Mouse (Mus musculus): ENCODE measurements at regions not wholly inside any gene's neighbourhood (a gene's known extent, or its start where the extent isn't known, plus 50 kb on each side); places are given as distances from the start of the nearest gene placed in this dataset.

DNA sequence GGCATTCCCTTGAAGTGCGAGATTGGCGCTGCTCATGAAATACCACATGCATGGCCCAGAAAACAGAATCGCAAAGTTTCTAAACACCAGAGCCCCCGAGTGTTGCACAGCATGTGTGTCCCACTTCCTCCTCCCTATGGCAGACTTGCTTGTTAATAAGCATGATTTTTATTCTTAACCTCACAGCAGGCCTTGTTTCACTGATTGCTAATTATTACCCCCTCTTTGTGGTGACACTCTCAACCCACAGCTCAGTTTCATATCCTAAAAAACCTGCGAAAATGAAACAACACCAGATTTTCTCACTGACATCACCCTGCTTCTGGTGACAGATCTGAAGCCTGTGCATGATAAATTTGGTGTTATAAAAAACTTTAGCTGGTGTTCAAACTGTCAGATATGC lies 1319.3 kb upstream of the Gm7489 start:
- DNase-seq (ENCODE audit: low spot score in 2 of 2): peak; percentile 6 to 37

DNA sequence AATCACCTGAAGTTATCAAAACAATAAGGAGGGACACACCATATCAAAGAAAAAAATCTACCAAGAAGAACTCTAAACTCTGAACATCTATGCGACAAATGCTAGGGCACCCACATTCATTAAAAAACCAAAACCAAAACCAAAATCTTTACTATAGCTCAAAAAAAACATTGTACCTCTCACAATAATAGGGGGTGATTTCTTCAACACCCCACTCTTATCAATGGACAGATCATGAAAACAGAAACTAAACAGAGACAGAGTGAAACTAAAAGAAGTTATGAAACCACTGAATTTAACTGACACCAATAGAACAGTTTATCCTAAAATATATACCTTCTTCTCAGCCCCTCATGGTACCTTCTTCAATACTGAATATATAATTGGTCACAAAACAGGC lies 1314.5 kb upstream of the Gm7489 start:
- no peak for DNase-seq (ENCODE audit: low spot score in 2 of 2)

DNA sequence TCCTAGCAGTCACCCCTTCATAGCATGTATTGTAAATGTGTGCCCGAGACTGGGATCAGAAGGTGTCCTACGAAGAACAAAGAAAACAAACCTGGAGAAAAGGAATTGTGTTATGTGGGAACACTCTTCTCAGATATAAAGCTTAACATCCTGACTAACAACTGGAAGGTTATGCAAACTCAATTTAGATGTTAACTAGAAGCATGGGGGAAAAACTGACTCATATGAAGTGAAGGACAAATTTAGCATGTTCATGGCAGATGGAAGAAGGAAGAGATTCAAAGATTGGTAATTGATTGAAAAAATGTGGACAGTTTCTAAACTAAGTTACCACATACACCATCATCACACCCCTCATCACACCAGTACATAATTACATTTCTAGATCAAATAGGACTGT lies 1307.1 kb upstream of the Gm7489 start:
- DNase-seq (ENCODE audit: low spot score in 2 of 2): no peak

DNA sequence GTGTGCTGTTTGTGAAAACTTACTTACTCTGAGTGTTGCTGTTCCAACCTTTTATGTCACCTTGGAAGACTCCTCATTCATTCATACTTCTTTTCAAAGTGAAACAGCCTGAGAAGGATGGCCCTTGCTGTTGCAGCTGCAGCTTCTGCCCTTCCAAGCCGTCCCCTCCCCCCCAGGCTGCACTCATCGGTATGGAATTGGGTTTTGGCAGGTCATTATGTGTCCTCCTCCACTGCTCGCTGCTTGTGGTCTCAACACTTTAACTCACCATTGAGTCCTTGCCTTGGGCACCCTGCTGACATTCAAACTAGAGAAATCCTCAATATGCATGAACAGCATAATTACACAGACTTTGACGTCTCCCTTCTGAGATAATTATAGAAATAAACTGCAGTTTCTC lies 1295.3 kb upstream of the Gm7489 start:
- no peak for DNase-seq (ENCODE audit: low spot score in 2 of 2)

DNA sequence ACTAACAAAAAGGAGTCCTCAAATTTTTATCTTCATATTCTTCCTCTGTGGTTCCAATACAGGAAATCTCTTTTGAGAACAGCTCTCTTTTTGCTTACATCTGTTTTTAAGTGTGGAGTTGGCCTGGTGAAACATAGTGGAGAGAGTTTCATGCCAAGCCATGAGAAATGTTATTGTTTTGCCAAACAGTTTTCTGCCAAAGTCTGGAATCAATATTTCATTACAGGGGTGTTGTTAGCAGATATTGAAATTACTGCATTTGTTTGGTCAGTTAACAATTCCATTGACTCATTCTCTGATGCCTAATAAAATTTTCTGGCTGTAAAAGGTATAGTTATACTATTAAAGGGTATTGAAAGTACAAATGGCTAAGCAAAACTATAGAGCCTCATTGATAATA lies 1285.2 kb upstream of the Gm7489 start:
- DNase-seq (ENCODE audit: low spot score in 2 of 2): no peak

DNA sequence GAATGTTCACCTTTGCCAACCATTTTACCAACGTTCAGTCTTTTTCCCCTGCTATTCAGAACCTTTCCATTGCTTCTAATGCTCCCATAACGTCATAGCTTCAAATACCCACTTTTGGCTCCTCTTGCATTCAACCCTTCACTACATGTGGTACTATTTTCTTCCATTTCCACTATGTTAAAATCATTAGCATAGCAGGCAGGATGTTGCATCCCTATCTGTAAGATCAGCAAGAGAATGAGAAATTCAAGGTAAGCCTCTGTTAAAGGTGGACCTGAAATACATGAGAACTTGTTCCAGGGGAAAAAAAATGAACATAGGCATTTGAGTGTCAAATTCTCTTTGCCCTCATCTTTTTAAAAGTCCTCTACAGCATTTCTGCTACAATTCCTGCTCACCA lies 1284.7 kb upstream of the Gm7489 start:
- DNase-seq (ENCODE audit: low spot score in 2 of 2): no peak

DNA sequence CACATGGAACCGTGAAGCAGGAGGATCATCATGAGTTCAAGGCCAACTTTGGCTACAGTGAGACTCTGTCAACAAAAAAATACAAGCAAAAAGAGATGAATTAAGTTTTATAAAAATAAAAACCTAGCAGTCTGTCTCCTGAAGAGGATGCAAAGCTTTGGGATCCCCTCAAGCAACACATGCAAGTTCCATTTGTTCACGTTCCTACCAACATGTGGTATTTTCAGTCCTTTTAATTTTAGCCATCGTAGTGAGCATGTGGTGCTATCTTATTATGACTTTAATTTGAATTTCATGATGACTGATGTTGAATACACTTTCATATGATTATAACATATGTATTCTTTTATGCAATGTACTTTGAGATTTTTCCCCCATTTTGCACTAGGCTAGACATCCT lies 1244.9 kb upstream of the Gm7489 start:
- DNase-seq (ENCODE audit: low spot score in 2 of 2): no peak

DNA sequence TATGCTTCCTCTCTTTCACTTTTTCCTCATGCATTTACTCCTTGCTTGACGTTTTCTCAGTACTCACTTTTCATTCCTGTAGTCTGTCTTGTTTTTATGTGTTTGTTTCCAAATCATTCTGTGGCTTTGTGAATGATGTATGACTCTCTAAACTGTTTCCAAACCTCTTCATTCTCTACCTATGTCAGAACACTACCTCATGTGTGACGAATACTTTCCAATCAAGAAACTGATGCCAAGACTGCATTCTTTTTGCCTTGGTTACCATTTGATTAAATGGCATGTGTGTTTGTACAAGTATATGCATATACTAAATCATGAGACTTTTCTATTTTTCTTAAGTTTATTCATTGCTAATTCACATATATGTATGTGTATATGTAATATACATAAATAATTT lies 1238.7 kb upstream of the Gm7489 start:
- DNase-seq (ENCODE audit: low spot score in 2 of 2): no peak

DNA sequence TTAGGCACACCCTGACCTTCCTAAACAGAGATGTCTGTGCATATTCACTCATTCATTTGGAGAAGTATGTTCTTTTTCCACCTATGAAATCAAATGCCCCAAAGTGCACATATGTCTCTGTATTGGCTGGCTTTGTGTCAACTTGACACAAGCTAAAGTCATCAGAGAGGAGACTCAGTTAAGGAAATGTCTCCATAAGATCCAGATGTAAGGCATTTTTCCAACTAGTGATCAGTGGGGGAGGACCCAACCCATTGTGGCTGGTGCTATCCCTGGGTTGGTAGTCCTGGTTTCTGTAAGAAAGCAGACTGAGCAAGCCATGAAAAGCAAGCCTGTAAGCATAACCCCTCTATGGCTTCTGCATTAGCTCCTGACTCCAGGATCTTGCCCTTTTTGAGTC lies 1226.8 kb upstream of the Gm7489 start:
- DNase-seq (ENCODE audit: low spot score in 2 of 2): no peak

Measured in layer of hippocampus, adult 8-10 months (tissue).